Mouse (Mus musculus): ENCODE data around the gene Xdh.

DNA sequence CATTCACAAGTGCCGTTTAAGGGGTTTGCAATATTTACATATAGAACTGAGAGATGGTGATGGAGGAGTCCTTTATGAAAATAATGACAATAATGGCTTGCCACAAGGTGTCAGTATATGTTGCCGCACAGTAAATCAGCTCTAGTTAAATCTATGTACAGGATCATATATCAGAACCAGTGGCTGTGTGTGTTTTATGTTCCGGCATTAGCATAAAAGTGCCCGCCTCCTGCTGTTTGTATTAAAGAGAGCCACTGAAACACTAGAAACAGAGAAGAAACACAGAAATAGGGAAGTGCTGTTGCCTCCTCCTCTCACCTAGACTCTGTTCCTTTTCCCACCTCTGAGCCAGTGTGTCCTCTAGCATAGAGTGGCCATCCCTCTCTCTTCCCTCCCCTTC lies 498 bp downstream of the Xdh start:
- TF ChIP-seq POLR2A (IDR thresholded peaks at IDR 0.05; ENCODE audit: low read depth, low read length) (no peak), CTCF (IDR thresholded peaks at IDR 0.05; ENCODE audit: extremely low read depth, insufficient read depth, insufficient read length, insufficient replicate concordance) (no peak)
